Mouse (Mus musculus) myocyte (in vitro differentiated cells): Measurements from ENCODE around the gene Agap2.

Experiments used
- E2F4 ChIP-seq: IDR thresholded peaks from one replicate; pipeline ENCODE4 v1.6.1; 2011; ENCODE audit warnings: mild to moderate bottlenecking, control low read depth, moderate library complexity; ENCODE audit not compliant: insufficient read depth
- MAX ChIP-seq: IDR thresholded peaks from one replicate; pipeline ENCODE4 v1.6.1; 2011; ENCODE audit warnings: low read depth, mild to moderate bottlenecking, control low read depth
- MYOD1 ChIP-seq, 3 experiments: IDR thresholded peaks; one replicate each; pipeline ENCODE4 v1.6.1; 2011; ENCODE audit warnings: control low read depth in 2 of 3, low read depth in 2 of 3, mild to moderate bottlenecking in 2 of 3, moderate library complexity in 1 of 3; ENCODE audit not compliant: insufficient read length in 2 of 3, control insufficient read depth in 1 of 3
- POLR2A ChIP-seq: IDR thresholded peaks from one replicate; pipeline ENCODE4 v1.6.1; 2011; ENCODE audit warnings: low read depth, mild to moderate bottlenecking, control low read depth, moderate library complexity; ENCODE audit not compliant: insufficient read length
- REST ChIP-seq: IDR thresholded peaks from one replicate; pipeline ENCODE4 v1.6.1; 2011; ENCODE audit warnings: mild to moderate bottlenecking, control low read depth, moderate library complexity; ENCODE audit not compliant: insufficient read depth, insufficient read length
- TCF12 ChIP-seq: IDR thresholded peaks from one replicate; pipeline ENCODE4 v1.6.1; 2011; ENCODE audit warnings: mild to moderate bottlenecking, control low read depth; ENCODE audit not compliant: poor library complexity, insufficient read depth, severe bottlenecking
- USF1 ChIP-seq: IDR thresholded peaks from one replicate; pipeline ENCODE4 v1.6.1; 2011; ENCODE audit warnings: low read depth, mild to moderate bottlenecking, control low read depth, moderate library complexity

DNA sequence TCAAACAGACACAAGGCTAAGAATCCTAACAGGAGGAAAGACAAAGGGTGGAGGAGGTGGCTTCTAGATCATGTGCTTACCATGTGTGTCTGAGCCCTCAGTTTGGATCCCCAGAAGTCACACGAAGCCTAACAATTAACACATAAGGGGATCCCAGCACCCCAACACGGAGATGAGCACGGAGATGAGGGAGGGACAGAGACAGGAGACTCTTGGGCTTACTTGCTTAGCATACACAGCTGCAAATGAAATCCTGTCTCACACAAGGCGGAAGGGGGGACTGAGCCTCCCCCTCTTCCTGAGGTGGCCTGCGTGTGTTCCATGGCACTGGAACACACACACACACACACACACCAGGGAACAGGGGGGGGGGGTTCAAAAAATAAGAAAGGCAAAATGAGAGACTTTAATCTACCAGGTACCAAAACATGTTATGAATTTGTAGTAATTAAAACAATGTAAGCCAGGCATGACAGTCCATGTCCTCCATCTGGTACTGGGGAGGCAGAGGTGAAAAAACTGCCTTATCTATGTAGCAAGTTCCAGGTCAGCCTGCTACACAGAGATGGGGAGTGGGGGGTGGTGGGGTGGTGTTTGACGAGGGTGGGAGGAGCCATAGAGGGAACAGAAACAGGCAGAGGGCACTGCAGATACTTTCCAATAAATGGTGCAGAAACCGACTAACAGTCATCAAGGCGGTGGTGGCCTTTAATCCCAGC lies 60.2 kb downstream of the Agap2 start:
- no peak for TF ChIP-seq POLR2A
- no peak for TF ChIP-seq REST
- TF ChIP-seq MAX, result no peak
- no peak for TF ChIP-seq E2F4
- no peak for TF ChIP-seq USF1
- TF ChIP-seq MYOD1 (IDR thresholded peaks at IDR 0.05; ENCODE audit: control insufficient read depth in 1 of 3, insufficient read length in 2 of 3, low read depth in 2 of 3), result no peak
- TF ChIP-seq TCF12, result no peak
